Mouse (Mus musculus): ENCODE measurements around the gene Tmem209. TPM values are rescaled to one million over a fixed set of nuclear protein-coding genes. Genes with fewer than 3 reads are reported as not detected.

Tmem209 gene
- polyA plus RNA-seq (2015; fragmentation: Nextera tagmentation; extraction: Ambion mirVana) = 30.3 TPM in 2 replicates

- Histone ChIP-seq H3K36me3 (ENCODE audit: control insufficient read depth, insufficient read depth, low read length) (no peaks in the 10 kb centered on the region), H3K27ac (ENCODE audit: low read length) (peak within 1 kb of the TSS; percentile 94), H3K4me3 (ENCODE audit: low read depth, low read length) (peak within 1 kb of the TSS; percentile 66), H3K9ac (ENCODE audit: low read depth, low read length) (peak within 1 kb of the TSS; percentile 74), H3K4me1 (ENCODE audit: control insufficient read depth, insufficient read depth, low read length) (peaks cover 9% of the 10 kb centered on the region), H3K9me3 (replicated peaks; ENCODE audit: control insufficient read depth, low read length, poor library complexity, severe bottlenecking) (no peaks in the 10 kb centered on the region), H3K4me2 (ENCODE audit: low read length) (peak within 1 kb of the TSS; percentile 56), H3K27me3 (ENCODE audit: control insufficient read depth, insufficient read depth, low read depth, low read length) (no peaks in the 10 kb centered on the region)
- peak; percentile 99 for ATAC-seq
- under 1% methylated on average over 37 of the region's 37 CpGs for WGBS
Observed at GRCm38 (mm10) chr6:30509265-30510239, at the start of gene Tmem209, which contains the start of gene Ssmem1. Gene Tmem209 (minus strand): TSS chr6:30509783. Gene Ssmem1 (plus strand): TSS chr6:30509849.

GRCm38 (mm10) chr6:30556080-30556479, 46.5 kb upstream of the Tmem209 start:
- Histone ChIP-seq H3K9ac (ENCODE audit: low read depth, low read length) (no peak overlapping the region), H3K27ac (ENCODE audit: low read length) (no peak overlapping the region), H3K4me3 (ENCODE audit: low read depth, low read length) (no peak overlapping the region), H3K4me1 (ENCODE audit: control insufficient read depth, insufficient read depth, low read length) (peaks cover 10% of the 10 kb centered on the region), H3K9me3 (replicated peaks; ENCODE audit: control insufficient read depth, low read length, poor library complexity, severe bottlenecking) (no peaks in the 10 kb centered on the region), H3K36me3 (ENCODE audit: control insufficient read depth, insufficient read depth, low read length) (no peaks in the 10 kb centered on the region), H3K4me2 (ENCODE audit: low read length) (no peak overlapping the region), H3K27me3 (ENCODE audit: control insufficient read depth, insufficient read depth, low read depth, low read length) (no peaks in the 10 kb centered on the region)
- no peak for ATAC-seq
- 25% methylated on average over 4 of the region's 9 CpGs for WGBS

- Histone ChIP-seq H3K4me2 (ENCODE audit: low read length) (no peak overlapping the region), H3K9ac (ENCODE audit: low read depth, low read length) (no peak overlapping the region), H3K9me3 (replicated peaks; ENCODE audit: control insufficient read depth, low read length, poor library complexity, severe bottlenecking) (no peaks in the 10 kb centered on the region), H3K27me3 (ENCODE audit: control insufficient read depth, insufficient read depth, low read depth, low read length) (no peaks in the 10 kb centered on the region), H3K4me1 (ENCODE audit: control insufficient read depth, insufficient read depth, low read length) (peaks cover 10% of the 10 kb centered on the region), H3K27ac (ENCODE audit: low read length) (no peak overlapping the region), H3K4me3 (ENCODE audit: low read depth, low read length) (no peak overlapping the region), H3K36me3 (ENCODE audit: control insufficient read depth, insufficient read depth, low read length) (no peaks in the 10 kb centered on the region)
- 97% methylated on average over 5 of the region's 5 CpGs for WGBS
- ATAC-seq = no peak
Observed at GRCm38 (mm10) chr6:30554621-30555170, 45.1 kb upstream of the Tmem209 start.

GRCm38 (mm10) chr6:30554092-30554491, 44.5 kb upstream of the Tmem209 start:
- Histone ChIP-seq H3K9ac (ENCODE audit: low read depth, low read length) (no peak overlapping the region), H3K4me3 (ENCODE audit: low read depth, low read length) (no peak overlapping the region), H3K9me3 (replicated peaks; ENCODE audit: control insufficient read depth, low read length, poor library complexity, severe bottlenecking) (no peaks in the 10 kb centered on the region), H3K27ac (ENCODE audit: low read length) (no peak overlapping the region), H3K4me1 (ENCODE audit: control insufficient read depth, insufficient read depth, low read length) (peaks cover 15% of the 10 kb centered on the region), H3K36me3 (ENCODE audit: control insufficient read depth, insufficient read depth, low read length) (no peaks in the 10 kb centered on the region), H3K27me3 (ENCODE audit: control insufficient read depth, insufficient read depth, low read depth, low read length) (no peaks in the 10 kb centered on the region), H3K4me2 (ENCODE audit: low read length) (no peak overlapping the region)
- 88% methylated on average over 5 of the region's 5 CpGs for WGBS
- no peak for ATAC-seq

- Histone ChIP-seq H3K4me1 (ENCODE audit: control insufficient read depth, insufficient read depth, low read length) (peaks cover 19% of the 10 kb centered on the region), H3K4me2 (ENCODE audit: low read length) (no peak overlapping the region), H3K27ac (ENCODE audit: low read length) (no peak overlapping the region)
Observed at GRCm38 (mm10) chr6:30553381-30554010, 43.9 kb upstream of the Tmem209 start.

GRCm38 (mm10) chr6:30552628-30553027, 43.0 kb upstream of the Tmem209 start:
- Histone ChIP-seq H3K4me2 (ENCODE audit: low read length) (0 out of 2 replicates have a peak overlapping the region, but pooled peaks have one; percentile 8), H3K27me3 (ENCODE audit: control insufficient read depth, insufficient read depth, low read depth, low read length) (no peaks in the 10 kb centered on the region), H3K9me3 (replicated peaks; ENCODE audit: control insufficient read depth, low read length, poor library complexity, severe bottlenecking) (no peaks in the 10 kb centered on the region), H3K4me3 (ENCODE audit: low read depth, low read length) (no peak overlapping the region), H3K27ac (ENCODE audit: low read length) (0 out of 2 replicates have a peak overlapping the region, but pooled peaks have one; percentile 23), H3K36me3 (ENCODE audit: control insufficient read depth, insufficient read depth, low read length) (no peaks in the 10 kb centered on the region), H3K4me1 (ENCODE audit: control insufficient read depth, insufficient read depth, low read length) (peaks cover 25% of the 10 kb centered on the region), H3K9ac (ENCODE audit: low read depth, low read length) (no peak overlapping the region)
- 45% methylated on average over 6 of the region's 6 CpGs for WGBS
- ATAC-seq = no peak

More at GRCm38 (mm10) chr6:30553381-30554010, 43.9 kb upstream of the Tmem209 start:
- no peak overlapping the region for H3K4me3 ChIP-seq (ENCODE audit: low read depth, low read length)
- H3K27me3 ChIP-seq (ENCODE audit: control insufficient read depth, insufficient read depth, low read depth, low read length) = no peaks in the 10 kb centered on the region
- 76% methylated on average over 7 of the region's 7 CpGs for WGBS
- no peaks in the 10 kb centered on the region for H3K36me3 ChIP-seq (ENCODE audit: control insufficient read depth, insufficient read depth, low read length)
- no peaks in the 10 kb centered on the region for H3K9me3 ChIP-seq (replicated peaks; ENCODE audit: control insufficient read depth, low read length, poor library complexity, severe bottlenecking)
- no peak for ATAC-seq
- no peak overlapping the region for H3K9ac ChIP-seq (ENCODE audit: low read depth, low read length)

GRCm38 (mm10) chr6:30551644-30552580, 42.3 kb upstream of the Tmem209 start:
- peak overlapping the region; percentile 51 for H3K4me2 ChIP-seq (ENCODE audit: low read length)
- H3K27me3 ChIP-seq (ENCODE audit: control insufficient read depth, insufficient read depth, low read depth, low read length) = no peaks in the 10 kb centered on the region
- no peaks in the 10 kb centered on the region for H3K36me3 ChIP-seq (ENCODE audit: control insufficient read depth, insufficient read depth, low read length)
- peak overlapping the region; percentile 79 for H3K27ac ChIP-seq (ENCODE audit: low read length)
- peak overlapping the region; percentile 5 for H3K4me3 ChIP-seq (ENCODE audit: low read depth, low read length)
- H3K4me1 ChIP-seq (ENCODE audit: control insufficient read depth, insufficient read depth, low read length) = peaks cover 31% of the 10 kb centered on the region
- WGBS = 12% methylated on average over 23 of the region's 23 CpGs
- no peaks in the 10 kb centered on the region for H3K9me3 ChIP-seq (replicated peaks; ENCODE audit: control insufficient read depth, low read length, poor library complexity, severe bottlenecking)
- H3K9ac ChIP-seq (ENCODE audit: low read depth, low read length) = peak overlapping the region; percentile 42; the same call in 1 of the 2 replicates
- ATAC-seq = peak; percentile 79

GRCm38 (mm10) chr6:30551193-30551515, 41.6 kb upstream of the Tmem209 start:
- no peak for ATAC-seq
- no peak overlapping the region for H3K9ac ChIP-seq (ENCODE audit: low read depth, low read length)
- no peaks in the 10 kb centered on the region for H3K9me3 ChIP-seq (replicated peaks; ENCODE audit: control insufficient read depth, low read length, poor library complexity, severe bottlenecking)
- no peak overlapping the region for H3K4me2 ChIP-seq (ENCODE audit: low read length)
- peaks cover 36% of the 10 kb centered on the region for H3K4me1 ChIP-seq (ENCODE audit: control insufficient read depth, insufficient read depth, low read length)
- H3K4me3 ChIP-seq (ENCODE audit: low read depth, low read length) = no peak overlapping the region
- no peaks in the 10 kb centered on the region for H3K27me3 ChIP-seq (ENCODE audit: control insufficient read depth, insufficient read depth, low read depth, low read length)
- peak overlapping the region; percentile 79 for H3K27ac ChIP-seq (ENCODE audit: low read length)
- no peaks in the 10 kb centered on the region for H3K36me3 ChIP-seq (ENCODE audit: control insufficient read depth, insufficient read depth, low read length)
